Mouse (Mus musculus) lung, adult 2 months (tissue): ENCODE results near the gene Hoxc5.

Experiments
- CTCF ChIP-seq: fragments of 200-500 bp; IDR thresholded peaks from 2 replicates; pipeline ENCODE4 v1.5.1; 2011; ENCODE audit warnings: mild to moderate bottlenecking, low read length, control low read depth; ENCODE audit not compliant: insufficient read depth
- POLR2A ChIP-seq: fragments of 200-500 bp; IDR thresholded peaks from 2 replicates; pipeline ENCODE4 v1.6.1; 2011; ENCODE audit warnings: low read depth, mild to moderate bottlenecking, control low read depth, low read length, borderline replicate concordance; ENCODE audit errors: extremely low read depth

DNA sequence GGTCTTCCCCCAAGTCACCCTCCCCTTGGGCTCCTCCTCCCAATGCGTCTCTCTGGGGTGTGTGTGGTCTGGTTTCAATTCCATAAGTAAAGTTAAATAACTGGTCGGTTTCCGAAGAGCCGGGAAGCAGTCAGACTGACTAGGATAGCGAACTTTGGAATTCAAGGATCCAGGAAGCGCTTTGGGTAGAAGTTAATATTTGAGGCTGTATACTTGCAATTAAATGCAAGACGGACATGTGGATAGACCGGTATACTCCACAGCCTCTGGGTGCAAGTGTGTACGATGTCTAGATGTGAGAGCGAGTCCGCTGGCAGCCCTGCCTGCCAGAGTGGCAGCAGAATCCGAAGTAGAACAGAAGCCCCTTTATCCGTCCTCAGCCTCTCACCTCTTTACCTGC is 4.8 kb upstream of the Hoxc5 start:
- TF ChIP-seq POLR2A, result no peak
- no peak for TF ChIP-seq CTCF
